Mouse (Mus musculus): ENCODE results near the gene Mrps25.

The Mrps25 gene

DNA sequence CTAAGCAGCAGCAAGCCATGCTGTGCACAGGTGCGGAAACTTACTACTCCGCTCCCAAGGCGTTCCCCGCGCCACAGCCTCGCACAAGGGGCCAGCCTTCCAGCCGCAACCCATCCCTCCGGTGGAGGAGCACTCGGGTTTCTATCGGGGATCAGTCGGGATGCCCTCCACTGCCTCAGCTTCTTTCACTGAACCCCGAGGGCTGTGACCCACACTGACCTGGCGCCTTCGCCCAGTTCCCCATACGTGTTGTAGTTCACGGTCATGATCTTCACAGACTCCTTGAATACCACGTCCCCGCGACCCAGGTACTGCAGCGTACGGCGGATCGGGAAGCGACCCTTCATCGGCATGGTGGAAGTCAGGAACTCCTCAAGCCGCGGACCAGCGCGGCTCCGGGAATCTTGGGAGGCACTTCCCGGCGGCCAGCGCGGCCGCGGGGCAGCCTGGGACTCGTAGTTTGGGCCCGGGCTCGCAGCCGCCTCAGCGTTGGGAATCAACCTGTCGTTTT, at the start of gene Mrps25:
Gene Mrps25, minus strand, starts transcription at position 413 of the 511 bp plus-strand sequence.
- DNase-seq = peak; percentile 62 to 66

DNA sequence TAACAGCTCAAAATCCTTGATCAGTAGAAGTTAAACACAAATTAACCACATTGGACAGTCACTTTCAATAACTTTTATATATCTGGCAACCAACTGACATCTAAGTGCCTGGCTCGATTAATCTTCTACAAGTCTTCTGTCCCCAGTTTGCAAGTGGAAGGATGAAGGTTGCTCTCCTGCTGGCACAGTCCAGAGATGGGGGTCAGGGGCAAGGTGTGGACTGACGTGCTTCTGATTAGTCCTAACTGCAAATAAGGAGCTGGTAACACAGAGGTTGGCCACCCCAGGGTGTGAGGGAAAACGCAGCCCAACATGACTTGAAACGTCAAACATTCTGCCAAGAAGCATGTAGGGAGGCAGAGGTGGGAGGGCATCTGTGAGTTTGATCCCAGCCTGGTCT, 47.9 kb upstream of the Mrps25 start:
- DNase-seq = no peak

DNA sequence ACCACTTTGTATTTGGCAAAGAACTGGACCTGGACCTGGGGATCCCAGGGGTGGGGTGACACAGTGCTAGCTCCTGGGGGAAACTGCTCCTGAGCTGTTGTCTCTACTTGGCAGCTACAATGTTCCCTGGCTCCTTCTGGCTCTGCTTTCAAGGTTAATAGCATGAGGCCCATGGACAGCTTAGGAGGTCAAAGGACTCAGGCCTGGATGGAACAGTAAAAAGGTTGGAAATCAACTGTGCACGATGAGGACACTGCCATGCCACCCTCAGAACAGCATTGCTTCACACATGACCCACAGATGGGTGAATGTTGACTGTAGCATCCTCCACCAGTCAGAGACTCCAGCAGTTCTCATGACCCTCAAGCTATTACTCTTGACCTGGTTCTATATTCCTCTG, 47.5 kb upstream of the Mrps25 start:
- DNase-seq = no peak

DNA sequence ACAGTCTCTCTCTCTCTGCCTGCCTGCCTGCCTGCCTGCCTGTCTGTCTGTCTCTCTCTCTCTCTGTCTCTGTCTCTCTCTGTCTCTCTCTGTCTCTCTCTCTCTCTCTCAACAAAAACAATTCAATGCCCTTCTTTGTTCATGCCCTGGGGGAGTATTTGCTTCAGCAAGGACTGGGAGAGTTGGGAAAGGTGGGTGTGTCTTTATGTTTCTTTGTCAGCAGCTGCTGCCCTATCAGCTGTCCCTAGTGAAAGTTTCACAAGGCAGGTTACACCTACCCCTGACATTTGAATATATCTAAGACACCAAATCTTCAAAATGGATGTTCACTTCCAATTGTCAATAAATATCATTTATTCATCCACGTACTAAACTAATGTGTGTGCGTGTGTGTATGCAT, 45.8 kb upstream of the Mrps25 start:
- no peak for DNase-seq

DNA sequence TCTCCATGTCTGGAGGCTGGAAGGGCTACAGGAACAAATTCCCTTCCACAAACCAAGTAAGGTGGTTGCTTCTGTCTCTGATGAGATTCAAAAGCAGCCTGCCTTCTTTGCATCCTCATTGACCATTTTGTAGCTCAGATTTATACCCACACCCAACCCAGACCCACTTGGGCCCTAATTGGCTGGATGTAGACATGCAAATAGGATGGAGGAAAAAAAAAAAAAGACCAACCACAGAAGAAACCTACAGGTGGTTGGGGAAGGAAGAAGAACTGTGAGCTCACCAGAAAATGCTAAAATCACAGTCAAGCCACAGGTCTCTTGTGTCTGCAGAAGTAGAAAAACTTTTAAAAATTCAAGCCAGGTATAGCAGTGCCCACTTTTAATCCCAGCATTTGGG, 45.3 kb upstream of the Mrps25 start:
- no peak for DNase-seq

DNA sequence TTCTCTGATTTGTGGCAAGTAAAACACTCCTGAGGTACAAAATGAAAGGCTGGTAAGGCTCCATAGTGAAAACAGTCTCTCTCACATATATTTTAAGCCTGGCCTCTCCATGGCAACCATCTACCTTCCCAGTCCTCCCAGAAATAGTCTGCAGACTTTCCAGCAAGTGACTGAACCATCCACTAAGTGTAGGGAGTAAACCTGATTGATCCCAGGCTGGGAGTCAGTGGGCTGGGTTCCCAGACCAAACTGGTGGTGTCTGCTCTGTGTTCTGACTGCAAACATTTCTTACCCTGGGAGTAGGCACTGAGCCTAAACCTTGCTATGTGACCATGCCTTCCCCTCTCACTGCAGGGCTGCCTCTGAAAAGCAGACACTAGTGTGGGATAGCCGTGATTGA, 41.1 kb upstream of the Mrps25 start:
- no peak for DNase-seq

DNA sequence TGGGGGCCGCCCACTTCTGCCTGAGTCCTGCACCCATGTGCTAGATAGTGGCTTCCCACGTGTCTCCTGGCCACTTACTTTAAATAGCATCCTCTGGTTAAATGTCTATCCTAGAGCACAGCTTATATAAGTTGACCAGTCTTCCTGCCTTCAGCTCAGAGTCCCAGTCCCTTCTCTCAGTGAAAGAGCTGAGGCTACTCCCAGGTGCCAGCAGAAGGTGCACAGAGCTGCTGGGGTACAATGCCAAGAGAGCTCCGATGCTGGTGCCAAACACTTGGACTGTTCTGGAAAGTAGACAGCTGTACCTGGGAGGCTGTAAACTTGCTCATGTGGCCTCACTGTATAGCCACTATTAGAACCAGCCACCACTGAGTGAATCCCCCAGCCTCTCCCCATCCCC, 38.2 kb upstream of the Mrps25 start:
- DNase-seq = no peak

DNA sequence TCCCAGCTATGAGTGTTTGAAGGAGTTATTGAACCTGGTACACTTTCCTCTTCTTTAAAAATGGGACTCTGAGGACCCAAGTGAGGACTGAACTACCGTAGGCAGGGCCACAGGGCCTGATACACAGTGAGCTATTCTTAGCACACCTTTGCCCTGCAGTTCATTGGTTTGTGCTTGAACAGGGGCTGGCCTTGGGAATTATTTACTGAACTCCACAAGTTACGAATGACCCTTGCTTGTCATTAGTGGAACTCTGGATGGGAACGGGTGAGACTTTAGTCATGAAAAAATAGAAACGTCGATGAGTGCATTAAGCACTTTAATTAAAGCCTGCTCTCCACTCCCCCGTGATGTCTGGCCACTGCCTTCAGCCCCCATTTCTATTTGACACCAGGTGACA, 37.8 kb upstream of the Mrps25 start:
- DNase-seq = no peak

DNA sequence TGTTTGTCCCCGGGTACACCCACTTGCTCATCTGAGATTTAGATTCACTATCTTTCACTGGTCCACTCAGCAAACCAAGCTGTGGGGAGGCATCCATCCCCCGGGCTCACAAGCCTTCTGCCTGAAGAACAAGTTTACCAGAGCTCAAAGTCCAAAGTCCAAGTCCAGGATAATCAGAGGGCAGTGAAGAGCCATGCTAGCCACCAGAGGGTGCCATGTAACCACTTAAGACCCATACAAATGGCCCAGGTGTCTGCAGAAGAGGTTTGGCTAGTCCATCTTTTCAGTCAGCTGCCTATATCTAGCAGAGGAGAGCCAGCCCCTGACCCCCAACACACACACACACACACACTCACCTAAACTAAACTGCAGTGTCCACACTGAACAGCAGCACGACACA, 35.6 kb upstream of the Mrps25 start:
- DNase-seq = peak in 1 of 2 experiments; percentile 5

DNA sequence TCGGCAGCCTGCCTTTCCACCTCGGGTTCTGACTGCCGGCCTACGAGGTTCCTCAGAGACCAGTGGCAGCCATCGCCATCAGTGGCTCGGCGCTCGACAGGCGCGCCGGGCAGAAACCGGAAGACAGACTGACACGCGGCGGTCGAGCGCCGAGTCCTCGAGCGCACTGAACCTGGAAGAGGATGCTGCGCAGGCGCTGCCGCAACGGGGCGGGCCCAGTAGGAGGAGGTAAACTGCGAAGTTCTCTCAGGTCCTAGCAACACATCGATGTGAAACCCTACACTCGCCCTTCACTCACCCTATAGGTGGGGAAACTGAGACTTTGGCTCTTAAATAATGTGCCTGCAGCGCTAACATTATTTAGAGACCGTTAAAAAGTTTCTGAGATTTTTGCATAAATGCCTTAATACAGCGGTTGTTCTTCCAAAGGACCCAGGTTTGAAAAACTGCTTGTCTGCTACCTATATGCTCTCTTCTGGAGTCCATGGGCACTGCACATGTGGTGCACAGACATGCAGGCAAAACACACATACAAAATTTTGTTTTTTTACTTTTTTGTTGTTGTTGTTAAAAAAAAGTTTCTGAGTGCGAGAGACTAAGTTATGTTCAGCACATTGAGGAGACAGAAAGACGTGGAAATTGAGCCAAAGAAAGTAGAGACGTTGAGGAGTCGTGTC, 31.1 kb upstream of the Mrps25 start, which contains the start of gene Rbsn:
Gene Rbsn, minus strand, starts transcription at position 153 of the 677 bp plus-strand sequence.
- DNase-seq = peak; percentile 92 to 94

DNA sequence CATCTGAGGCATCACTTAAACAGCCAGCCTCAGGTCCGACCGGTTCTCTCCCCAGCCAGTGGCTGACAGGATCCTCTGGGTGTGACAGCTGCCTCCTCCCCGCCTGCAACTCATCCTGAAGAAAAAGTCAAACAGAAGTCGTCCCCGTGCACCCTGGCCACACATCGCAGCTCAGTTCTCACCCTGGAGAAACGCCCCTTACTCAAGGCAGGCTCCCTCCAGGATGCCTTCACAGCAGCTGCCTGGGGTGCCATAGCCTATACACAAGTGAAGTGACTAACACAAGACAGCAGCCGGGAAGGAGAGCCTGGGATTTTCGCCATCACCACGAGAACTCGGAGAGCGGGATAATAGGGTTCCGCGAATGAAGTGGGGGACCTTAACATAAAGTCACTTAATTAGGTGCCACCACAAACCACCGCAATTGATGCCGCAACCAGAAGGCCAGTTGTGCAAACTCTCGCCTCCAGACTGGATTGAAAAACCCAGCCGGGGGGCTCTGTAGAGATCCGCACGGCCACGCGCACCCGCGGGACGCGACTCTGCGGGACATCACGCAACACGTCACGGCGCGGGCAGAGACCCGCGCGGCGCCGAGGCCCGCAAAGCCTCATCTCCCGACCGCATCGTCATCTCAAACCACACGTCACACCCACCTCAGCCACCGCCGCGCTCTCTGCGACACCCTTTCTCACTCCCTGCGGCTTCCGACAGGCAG, 30.4 kb upstream of the Mrps25 start:
- DNase-seq = no peak

DNA sequence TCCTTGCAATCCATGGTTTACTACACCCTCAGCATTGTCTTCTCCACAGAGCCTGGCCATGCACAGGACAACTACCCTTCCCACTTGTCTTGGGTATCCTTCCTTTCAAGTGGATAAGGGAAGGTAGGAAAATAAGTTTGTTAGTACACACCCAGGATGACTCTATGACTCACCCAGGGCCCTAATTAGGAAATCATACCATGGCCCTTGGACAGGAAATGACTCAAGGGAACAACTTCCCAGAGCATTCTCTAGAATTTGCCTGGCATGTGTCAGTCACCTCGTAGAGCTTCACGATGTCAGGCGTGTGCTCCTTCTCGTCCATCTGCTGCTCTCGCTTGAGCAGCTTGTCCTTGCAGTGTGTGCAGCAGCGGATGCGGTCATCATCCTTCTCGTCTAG, 15.6 kb upstream of the Mrps25 start:
- DNase-seq = peak in 1 of 2 experiments; percentile 4

DNA sequence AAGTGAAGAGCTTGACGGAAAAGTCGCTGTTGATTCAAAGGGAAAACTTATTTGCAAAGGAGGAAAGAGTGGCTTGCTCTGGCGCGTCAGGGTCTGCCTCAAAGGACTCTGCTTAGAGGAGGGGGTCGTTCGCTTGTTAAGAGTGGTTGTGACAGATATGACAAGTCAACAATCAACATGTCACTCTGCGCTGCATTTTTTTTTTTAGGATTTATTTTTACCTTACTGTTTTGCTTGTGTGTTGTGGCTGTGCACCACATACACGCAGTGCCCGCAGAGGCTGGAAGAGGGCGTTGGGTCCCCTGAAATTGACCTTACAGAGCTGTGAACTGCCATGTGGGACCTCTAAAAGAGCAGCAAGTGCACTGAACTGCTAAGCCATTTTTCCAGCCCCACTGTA, 345 bp upstream of the Mrps25 start:
- no peak for DNase-seq

DNA sequence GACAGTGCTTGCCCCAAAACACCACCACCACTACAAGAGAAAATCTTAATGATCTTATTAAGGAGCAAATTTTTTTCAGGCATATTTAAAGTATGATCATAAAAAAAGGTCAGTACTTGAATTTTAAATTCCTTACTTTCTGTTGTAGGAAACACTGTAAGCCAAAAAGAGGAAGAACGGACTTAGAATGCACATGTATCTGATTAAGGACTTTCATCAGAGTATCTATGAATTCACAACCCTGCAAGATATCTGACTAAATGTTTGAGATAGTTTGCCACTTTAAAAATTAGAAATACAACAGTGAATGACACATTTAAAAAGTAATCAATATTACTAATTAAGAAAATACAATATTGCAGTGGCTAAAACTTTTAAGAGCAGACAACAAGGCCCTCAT, 7.4 kb downstream of the Mrps25 start:
- no peak for DNase-seq

DNA sequence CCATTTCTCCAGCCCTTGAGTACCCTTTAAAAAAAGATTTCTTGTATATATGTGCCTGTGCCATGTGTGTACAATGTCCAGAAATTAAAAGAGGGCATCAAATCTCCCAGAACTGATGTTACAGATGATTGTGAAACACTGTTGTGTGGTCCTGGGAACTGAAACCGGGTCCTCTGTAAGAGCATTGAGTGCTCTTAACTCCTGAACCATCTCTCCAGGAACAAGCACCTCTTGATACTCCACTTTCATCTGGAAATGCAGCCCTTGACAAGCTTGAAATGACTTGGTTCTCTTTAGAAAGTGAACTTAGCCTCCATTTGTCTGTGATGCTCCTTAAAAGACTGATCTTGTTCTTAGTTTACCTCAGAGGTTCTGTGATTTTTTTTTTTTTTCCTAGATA, 21.1 kb downstream of the Mrps25 start:
- DNase-seq = peak in 1 of 2 experiments; percentile 33

DNA sequence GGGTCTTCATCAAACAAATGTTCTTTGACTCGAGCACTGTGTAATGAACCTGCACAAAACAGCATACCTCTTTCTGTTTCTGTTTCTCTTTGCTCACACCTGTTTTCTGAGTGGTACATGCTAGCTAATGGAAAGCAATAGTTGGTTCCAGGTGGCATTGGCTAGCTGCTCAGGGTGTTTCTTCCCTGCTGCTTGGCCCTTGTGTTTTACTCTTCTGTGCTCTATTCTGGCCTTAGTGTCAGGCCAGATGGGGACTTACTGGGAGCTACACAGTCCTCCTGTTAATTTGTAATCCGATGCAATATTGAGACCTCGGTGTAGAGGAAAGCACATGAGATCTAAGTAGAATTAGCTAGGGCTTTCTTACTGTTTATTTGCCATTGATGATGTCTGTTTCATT, 25.0 kb downstream of the Mrps25 start:
- DNase-seq = no peak

DNA sequence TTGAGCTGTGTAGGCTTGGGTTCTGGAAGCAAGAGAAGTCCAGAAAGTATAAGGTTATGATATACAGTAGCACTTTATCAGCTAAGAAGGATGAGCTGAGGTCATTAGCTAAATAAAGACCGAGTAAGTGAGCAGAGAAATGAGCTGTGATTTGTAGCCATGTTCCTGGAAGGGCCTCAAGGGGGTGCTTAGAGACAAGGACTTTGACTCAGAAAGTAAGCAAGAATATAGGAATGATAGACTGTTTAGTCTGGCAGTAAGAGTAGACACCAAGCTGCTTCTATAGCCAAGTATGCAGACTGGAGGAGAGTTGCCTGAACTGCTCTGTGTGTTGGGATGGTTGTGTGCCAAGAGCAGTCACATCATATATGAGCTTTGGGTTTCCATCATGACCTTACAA, 30.1 kb downstream of the Mrps25 start:
- DNase-seq = no peak

DNA sequence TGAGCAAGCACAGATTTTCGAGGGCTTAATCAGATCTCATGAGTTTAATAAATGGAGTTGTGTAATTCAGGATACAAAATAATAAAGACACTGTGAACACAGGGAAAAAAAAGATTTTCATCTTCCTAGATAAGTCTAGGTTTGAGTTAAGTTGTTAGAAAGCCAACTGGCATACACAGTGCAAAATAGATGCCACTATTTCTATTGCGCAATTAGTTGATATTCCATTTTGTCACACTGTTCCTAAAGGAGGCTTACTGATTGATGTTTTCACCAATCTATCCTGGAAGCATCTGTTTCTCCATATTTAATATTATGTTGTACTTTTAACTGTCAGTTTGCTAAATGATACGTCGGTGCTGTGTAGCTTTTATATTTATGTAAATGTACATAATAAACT, 38.0 kb downstream of the Mrps25 start:
- no peak for DNase-seq

DNA sequence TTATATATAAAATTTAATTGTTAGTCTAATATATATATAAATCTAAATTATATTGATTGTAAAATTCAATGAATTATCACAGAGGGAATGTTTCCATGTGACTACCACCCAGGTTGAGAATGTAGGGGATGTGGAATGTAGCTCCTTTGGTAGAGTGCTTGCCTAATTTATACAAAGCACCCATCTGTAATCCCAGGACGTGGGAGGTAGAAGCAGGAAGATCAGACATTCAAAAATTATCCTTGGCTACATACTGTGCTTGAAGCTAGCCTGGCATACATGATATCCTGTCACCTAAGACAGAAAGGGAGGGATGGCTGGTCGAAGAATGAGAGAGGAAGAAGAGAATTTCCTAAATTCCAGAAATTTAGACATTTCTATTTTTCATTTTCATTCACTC, 47.5 kb downstream of the Mrps25 start:
- no peak for DNase-seq

DNA sequence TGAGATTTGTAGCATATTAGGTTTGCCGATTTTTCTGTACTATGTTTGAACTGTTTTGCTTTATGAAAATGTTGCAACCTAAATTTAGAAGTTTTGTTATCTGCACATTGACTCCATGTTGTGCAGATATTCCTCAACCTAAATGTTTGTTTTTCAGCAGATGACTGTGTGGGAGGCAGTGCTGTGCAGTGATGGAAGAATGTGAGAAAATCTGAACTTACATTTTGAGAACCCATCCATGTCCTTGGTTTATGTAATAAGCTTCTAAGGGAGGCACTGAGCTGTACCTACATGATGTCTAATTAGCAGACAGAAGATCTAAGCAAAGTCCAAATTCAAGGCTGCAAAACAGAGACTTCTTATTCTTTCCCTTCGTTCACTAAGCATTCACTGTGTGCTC, 50.2 kb downstream of the Mrps25 start:
- no peak for DNase-seq

DNA sequence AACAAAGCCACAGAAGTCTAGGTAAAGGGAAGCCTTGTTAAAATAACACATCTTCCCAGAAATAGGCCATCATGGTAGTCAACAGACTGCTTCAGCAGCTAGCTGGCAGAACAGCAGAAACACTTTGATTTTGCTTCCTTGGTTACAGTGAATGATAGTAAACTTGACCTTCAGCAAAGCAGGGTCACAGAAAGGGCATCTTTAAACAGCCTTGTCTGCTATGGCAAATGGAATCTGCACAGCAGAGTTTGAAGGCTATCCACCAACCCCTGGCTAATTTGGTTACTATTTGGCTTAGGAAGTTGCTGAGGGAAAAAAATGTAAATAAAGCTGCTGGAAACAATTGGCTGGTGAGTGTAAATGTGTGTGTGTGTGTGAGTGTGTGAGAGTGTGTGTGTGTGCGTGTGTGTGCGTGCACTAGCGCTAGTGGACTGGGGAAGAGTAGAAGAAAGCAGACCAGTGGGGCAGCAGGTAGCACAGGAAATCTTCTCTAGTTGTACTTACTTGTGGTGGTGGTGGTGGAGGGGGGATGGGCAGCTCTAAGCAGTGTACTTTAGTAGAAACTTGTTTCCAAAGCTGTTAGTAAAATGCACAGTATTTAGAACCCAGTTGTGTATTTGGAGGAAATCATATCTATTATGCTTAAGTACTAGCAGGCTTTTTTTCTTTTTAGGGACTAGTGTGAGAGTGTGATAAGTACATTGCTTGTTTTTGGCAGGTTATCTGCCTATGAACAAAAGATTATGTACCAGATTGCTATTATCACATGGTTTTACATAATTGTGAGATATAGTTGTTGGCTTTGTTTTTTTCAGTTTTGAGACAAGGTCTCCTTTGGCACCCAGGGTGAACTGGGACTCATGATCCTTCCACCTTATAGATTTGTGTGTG, 51.6 kb downstream of the Mrps25 start:
- peak in 1 of 2 experiments; percentile 2 for DNase-seq

DNA sequence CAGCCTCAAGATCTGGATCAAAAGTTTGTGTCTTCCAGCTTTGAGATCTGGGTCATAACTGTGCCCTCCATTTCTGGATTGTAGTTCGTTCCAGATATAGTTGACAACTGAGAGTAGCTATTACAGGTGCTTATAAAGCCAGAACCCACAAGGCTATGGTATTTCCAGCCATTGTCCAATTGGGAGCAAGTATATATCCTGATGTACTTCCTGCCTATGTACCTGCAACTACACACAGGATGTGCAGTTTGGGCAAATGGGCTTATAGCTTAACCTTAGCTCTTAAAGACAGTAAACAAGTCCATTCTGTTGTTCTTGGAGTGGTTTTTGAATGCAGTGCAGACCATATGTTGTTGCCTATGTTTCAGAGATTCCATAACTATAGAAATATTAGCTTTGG, 52.4 kb downstream of the Mrps25 start:
- DNase-seq = no peak

DNA sequence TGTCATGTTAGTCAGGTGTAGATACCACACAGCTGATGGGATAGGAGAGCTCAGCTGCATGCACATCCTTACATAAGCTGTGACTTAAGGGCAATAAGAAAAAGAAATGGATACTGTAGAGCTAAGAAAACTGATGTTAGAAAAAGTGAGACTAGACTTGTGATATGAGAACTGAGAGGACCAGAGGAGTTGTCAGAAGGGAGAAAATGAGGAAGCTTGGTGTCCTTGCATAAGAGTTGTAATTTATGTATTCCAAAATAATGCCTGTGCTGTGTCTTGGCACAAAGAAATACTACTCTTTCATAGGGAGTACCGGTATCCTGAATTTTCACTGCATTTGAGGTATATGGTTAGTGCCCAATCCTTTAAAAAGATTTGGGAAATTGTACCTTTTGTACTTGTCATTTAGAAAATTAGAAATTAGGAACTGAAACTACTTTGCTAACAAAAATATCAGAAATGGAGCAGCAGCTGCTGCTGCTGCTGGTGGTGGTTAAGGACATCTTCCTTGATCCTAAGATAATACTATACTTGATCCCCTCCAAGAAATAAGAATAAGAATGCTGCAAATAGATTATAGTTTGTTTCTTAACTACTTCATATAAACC, 56.9 kb downstream of the Mrps25 start:
- no peak for DNase-seq
